Mouse (Mus musculus) small intestine, adult 2 months (tissue): ENCODE data around the gene Mark4. TPM values are rescaled to one million over a fixed set of nuclear protein-coding genes. Genes with fewer than 3 reads are reported as not detected.

Experiments
- H3K27ac ChIP-seq: fragments of 200-500 bp; 2 replicates; pipeline ENCODE4 v1.5.1; 2012; ENCODE audit warnings: low read depth, low read length, control low read depth, inconsistent platforms; ENCODE audit not compliant: insufficient read depth
- H3K27me3 ChIP-seq: fragments of 200-500 bp; 2 replicates; pipeline ENCODE4 v1.6.1; 2012; ENCODE audit warnings: mild to moderate bottlenecking, moderate library complexity, low read length, inconsistent platforms; ENCODE audit not compliant: control insufficient read depth, insufficient read depth
- H3K36me3 ChIP-seq: fragments of 200-500 bp; 2 replicates; pipeline ENCODE4 v1.6.1; 2012; ENCODE audit warnings: mild to moderate bottlenecking, low read length, control low read depth, inconsistent platforms; ENCODE audit not compliant: control insufficient read depth, insufficient read depth
- H3K4me1 ChIP-seq: fragments of 200-500 bp; 2 replicates; pipeline ENCODE4 v1.6.1; 2012; ENCODE audit warnings: low read length, inconsistent platforms, mixed read lengths; ENCODE audit not compliant: control insufficient read depth, insufficient read depth, insufficient read length
- H3K4me3 ChIP-seq: fragments of 200-500 bp; 2 replicates; pipeline ENCODE4 v1.5.1; 2012; ENCODE audit warnings: low read depth, mild to moderate bottlenecking, control low read depth, inconsistent platforms, low read length, moderate library complexity
- CTCF ChIP-seq: fragments of 200-500 bp; IDR thresholded peaks from 2 replicates; pipeline ENCODE4 v1.5.1; 2012; ENCODE audit warnings: low read depth, mild to moderate bottlenecking, control low read depth, inconsistent platforms, low read length, moderate library complexity, mixed read lengths; ENCODE audit not compliant: insufficient replicate concordance, insufficient read length; ENCODE audit errors: extremely low read depth
- POLR2A ChIP-seq: fragments of 200-500 bp; IDR thresholded peaks from 2 replicates; pipeline ENCODE4 v1.6.1; 2012; ENCODE audit warnings: low read depth, mild to moderate bottlenecking, control low read depth, inconsistent platforms, low read length, moderate library complexity
- WGBS: fragments of 180-500 bp; shearing (Covaris S2); methylation state at CpG from one replicate; pipeline ENCODE4 v1.1.7; 2018; 5-methylcytosine and 5-hydroxymethylcytosine counted together
- polyA plus RNA-seq: library from polyadenylated mRNA; depleted of rRNA; stranded (reverse); fragments of >200 nt; gene quantifications from 2 replicates; pipeline ENCODE4 v1.2.3, GENCODE M21; 2012

The Mark4 gene
- polyA plus RNA-seq, 1 experiment: 27.4 TPM

- TF ChIP-seq CTCF: no peak
- TF ChIP-seq POLR2A: no peak
- Histone ChIP-seq H3K27ac (peak overlapping the region; percentile 10; the same call in 1 of the 2 replicates), H3K4me1 (peaks cover 2% of the 10 kb centered on the region; the same call in 1 of the 2 replicates), H3K4me3 (no peak overlapping the region), H3K27me3 (no peaks in the 10 kb centered on the region), H3K36me3 (no peaks in the 10 kb centered on the region)
- 59% methylated on average over 12 of the region's 12 CpGs for WGBS
Observed at GRCm38 (mm10) chr7:19500420-19501363, 42.1 kb upstream of the Mark4 start.

DNA sequence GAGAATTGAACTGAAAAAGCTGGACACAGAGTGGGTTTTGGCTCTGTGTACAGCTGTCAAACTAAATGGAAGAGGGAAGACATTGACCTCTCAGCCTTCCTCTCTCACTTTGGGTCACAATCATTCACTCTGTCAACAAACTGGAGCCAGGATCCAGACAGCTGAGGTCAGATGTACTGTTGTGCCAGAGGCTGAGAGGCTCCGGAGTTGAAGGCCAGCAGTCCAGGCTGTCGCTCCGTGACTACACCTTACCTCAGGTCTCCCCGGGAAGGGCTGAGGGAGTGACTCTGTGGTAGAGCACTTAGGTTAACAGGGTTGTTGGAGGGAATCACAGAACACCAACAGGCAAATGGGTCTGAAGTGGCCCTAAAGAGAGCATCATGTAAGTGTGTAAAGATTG lies 39.7 kb upstream of the Mark4 start:
- 50% methylated on average over 4 of the region's 4 CpGs for WGBS
- Histone ChIP-seq H3K36me3 (no peaks in the 10 kb centered on the region), H3K27ac (0 out of 2 replicates have a peak overlapping the region, but pooled peaks have one; percentile 25), H3K4me1 (peaks cover 4% of the 10 kb centered on the region), H3K27me3 (0 out of 2 replicates have a peak, but pooled peaks cover 3% of the 10 kb centered on the region), H3K4me3 (no peak overlapping the region)
- TF ChIP-seq POLR2A (no peak), CTCF (no peak)

- Histone ChIP-seq H3K4me3 (no peak overlapping the region), H3K36me3 (no peaks in the 10 kb centered on the region), H3K27me3 (0 out of 2 replicates have a peak, but pooled peaks cover 5% of the 10 kb centered on the region), H3K27ac (peak overlapping the region; percentile 45), H3K4me1 (peaks cover 10% of the 10 kb centered on the region)
- TF ChIP-seq CTCF (no peak), POLR2A (no peak)
- 72% methylated on average over 5 of the region's 5 CpGs for WGBS
Observed at GRCm38 (mm10) chr7:19496214-19496555, 37.6 kb upstream of the Mark4 start.

DNA sequence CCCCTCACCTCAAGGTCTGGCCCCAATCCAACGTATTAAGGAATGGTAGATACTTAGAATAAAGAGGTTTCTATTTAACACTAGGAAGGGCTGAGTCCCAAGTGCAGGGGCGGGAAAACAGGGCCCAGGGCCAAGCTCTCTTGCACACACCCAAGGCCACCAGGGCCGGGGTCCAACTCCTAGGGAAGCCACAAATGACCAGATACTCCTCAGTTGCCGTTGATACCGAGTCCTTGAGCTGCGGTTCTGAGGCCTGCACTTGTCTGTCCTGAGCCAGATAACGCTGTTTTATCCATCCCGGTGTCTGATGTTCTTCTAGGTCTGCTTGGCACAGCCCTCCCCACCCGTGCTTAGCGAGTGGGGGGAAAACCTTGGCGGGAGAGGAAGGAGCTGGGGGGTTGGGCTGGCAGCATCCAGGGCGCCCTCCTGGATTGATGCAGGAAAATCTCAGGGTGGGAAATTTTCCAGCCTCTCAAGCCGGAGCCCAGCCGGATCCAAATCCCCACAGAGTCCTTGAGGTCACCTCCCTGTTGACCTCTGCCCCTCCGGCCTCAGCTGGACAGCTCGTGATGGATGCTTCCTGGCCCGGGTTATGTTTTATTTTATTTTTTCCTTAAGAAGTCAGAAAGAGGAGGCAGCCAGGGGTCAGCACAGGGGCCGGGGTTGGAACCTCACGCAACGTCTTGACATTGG lies 37.0 kb upstream of the Mark4 start:
- 0 out of 2 replicates have a peak overlapping the region, but pooled peaks have one; percentile 35 for H3K27ac ChIP-seq
- H3K4me1 ChIP-seq: peaks cover 10% of the 10 kb centered on the region
- no peak for TF ChIP-seq CTCF
- TF ChIP-seq POLR2A: no peak
- H3K4me3 ChIP-seq: no peak overlapping the region
- no peaks in the 10 kb centered on the region for H3K36me3 ChIP-seq
- 49% methylated on average over 20 of the region's 20 CpGs for WGBS
- H3K27me3 ChIP-seq: 0 out of 2 replicates have a peak, but pooled peaks cover 5% of the 10 kb centered on the region

- TF ChIP-seq POLR2A (no peak), CTCF (no peak)
- H3K4me3 ChIP-seq: no peak overlapping the region
- WGBS: 68% methylated on average over 25 of the region's 25 CpGs
- peak overlapping the region; percentile 21 for H3K27ac ChIP-seq
- peaks cover 10% of the 10 kb centered on the region for H3K4me1 ChIP-seq
- H3K27me3 ChIP-seq: peaks cover 7% of the 10 kb centered on the region
- no peaks in the 10 kb centered on the region for H3K36me3 ChIP-seq
Observed at GRCm38 (mm10) chr7:19494751-19495474, 36.3 kb upstream of the Mark4 start.

GRCm38 (mm10) chr7:19491731-19492130 lies 33.1 kb upstream of the Mark4 start:
- Histone ChIP-seq H3K4me1 (peaks cover 10% of the 10 kb centered on the region), H3K36me3 (no peaks in the 10 kb centered on the region), H3K27ac (peak overlapping the region; percentile 14), H3K4me3 (peak overlapping the region; percentile 6), H3K27me3 (peaks cover 21% of the 10 kb centered on the region)
- 3% methylated on average over 26 of the region's 26 CpGs for WGBS
- TF ChIP-seq POLR2A: no peak
- TF ChIP-seq CTCF: no peak
